Mouse (Mus musculus) erythroid progenitor cell, adult 5-6 weeks (primary cell): ENCODE data around the gene Rpl32. TPM values are rescaled to one million over a fixed set of nuclear protein-coding genes. Genes with fewer than 3 reads are reported as not detected.

ENCODE experiments used
- ATAC-seq: replicated peaks from 2 replicates; pipeline ENCODE4 v1.8.0; 2016; ENCODE audit warnings: moderate number of reproducible peaks, mild to moderate bottlenecking, moderate TSS enrichment, inconsistent platforms; ENCODE audit not compliant: poor library complexity, low FRiP score, severe bottlenecking
- total RNA-seq, 2 experiments: library from RNA; stranded (forward) in 1 of 2; stranded (reverse) in 1 of 2; fragments of 150-400 nt in 1 of 2; fragments of 186-747, 209-891 nt in 1 of 2; gene quantifications; 2 replicates each; pipeline versions ENCODE4 v1.2.3 to v1.2.4; 2015 to 2017; ENCODE audit warnings: low replicate concordance in 2 of 2

The Rpl32 gene
- total RNA-seq, 2 experiments from 2014 or later = 642 to 1,002 TPM

GRCm38 (mm10) chr6:115772604-115773003 lies 35.9 kb downstream of the Rpl32 start:
- ATAC-seq = no peak

GRCm38 (mm10) chr6:115772201-115772600 lies 36.3 kb downstream of the Rpl32 start:
- no peak for ATAC-seq

- no peak for ATAC-seq
Observed at GRCm38 (mm10) chr6:115770852-115771251, 37.7 kb downstream of the Rpl32 start.

DNA sequence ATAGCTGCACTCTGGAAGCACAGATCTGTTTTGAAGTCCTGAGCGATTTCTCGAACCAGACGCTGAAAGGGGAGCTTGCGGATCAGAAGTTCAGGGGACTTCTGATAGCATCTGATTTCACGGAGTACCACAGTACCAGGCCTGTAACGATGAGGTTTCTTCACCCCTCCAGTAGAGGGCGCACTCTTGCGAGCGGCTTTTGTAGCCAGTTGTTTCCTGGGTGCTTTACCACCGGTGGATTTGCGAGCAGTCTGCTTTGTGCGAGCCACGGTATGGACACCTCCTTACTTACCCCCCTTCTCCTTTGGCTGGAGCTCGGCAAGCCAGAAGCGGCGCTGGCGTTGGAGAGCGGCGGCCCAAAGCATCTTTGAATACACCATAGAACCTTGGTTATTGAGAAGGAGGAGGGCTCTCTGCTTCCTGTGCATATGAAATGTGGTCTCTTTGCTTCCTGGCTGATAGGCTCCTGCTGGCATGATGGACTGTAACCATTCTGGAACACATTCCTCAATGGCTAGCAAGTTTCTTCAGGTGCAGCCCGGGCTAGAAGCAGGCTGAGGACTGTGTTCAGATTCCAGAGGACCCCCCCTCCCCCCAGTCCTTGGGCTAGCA lies 38.4 kb downstream of the Rpl32 start:
- no peak for ATAC-seq

GRCm38 (mm10) chr6:115768207-115768606 lies 40.3 kb downstream of the Rpl32 start:
- ATAC-seq = no peak

DNA sequence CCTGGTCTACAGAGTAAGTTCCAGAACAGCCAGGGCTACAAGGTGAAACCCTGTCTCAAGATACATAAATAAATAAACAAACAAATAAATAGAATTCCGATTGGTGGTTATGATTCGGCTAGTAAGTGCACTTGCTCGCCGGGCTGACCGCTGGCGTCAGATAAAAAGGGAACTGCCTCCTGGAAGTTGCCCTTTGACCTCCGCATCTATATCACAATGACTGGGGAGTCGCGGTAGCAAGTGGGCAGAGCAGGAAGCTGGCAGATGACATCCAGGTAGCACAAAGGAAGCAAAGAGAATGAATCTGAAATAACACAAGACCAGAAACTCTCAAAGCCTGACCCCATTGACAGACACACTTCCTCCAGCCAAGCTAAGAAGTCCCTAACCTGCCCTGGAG lies 41.2 kb downstream of the Rpl32 start:
- no peak for ATAC-seq

DNA sequence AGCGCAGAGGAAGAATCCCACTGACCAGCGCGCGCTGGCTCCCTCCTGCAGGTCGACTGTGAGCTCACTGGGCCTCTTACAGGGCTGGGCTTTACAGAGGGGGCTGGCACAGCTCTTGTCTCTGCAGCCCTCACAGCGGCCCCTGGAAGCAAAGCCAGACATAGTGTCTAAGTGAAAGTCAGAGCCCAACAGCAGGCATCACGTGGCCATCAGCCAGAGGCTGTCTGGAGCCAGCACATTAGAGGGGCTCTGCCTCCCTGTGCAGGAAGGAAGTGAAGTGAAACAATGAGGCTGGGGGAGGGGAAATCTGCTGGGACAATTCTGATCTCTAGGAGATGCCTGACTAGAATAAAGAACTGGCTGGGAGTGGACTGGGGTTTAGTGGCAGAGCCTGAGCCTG lies 44.4 kb downstream of the Rpl32 start:
- no peak for ATAC-seq

- ATAC-seq = no peak
Observed at GRCm38 (mm10) chr6:115761995-115762756, 46.4 kb downstream of the Rpl32 start, which contains the start of gene Tmem40. Gene Tmem40 (minus strand): TSS chr6:115762410.

- no peak for ATAC-seq
Observed at GRCm38 (mm10) chr6:115760982-115761381, 47.6 kb downstream of the Rpl32 start.

DNA sequence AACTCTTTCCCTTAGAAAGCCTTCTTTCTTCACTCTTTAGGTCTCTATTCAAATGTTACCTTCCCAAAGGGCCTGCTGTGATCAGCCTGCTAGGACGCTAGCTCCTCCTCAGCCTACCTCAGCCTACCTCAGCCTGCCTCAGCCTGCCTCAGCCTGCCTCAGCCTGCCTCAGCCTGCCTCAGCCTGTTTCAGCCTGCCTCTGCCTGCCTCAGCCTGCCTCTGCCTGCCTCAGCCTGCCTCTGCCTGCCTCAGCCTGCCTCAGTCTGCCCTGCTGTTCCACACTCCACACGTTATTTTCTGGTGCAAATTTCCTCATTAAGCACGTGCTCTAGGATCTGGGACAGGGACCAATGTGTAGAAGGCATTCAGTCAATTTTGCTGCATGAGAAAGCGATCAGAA lies 48.4 kb downstream of the Rpl32 start:
- no peak for ATAC-seq

GRCm38 (mm10) chr6:115759461-115759860 lies 49.1 kb downstream of the Rpl32 start:
- ATAC-seq = no peak

DNA sequence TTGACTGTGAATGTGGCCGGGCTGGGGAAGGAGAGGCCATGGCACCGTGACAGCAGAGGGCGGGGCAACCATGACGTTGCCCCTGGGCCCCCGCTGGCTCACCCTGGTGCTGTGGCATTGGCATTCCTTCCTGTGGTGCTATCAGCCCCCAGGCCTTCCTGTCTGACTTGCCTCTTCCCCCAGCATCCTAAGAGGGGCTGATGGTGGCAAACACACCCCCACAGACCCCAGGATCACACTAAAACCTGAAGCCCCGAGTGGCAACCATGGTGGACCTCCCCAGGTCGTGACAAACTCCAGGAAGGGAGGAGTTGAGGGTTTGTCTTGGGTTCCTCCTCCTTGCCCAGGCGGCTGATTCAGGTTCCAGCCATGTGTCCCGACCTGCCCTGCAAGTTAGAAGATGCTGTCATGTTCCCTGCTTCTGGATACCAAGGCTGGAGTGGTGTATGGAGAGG lies 49.5 kb downstream of the Rpl32 start:
- ATAC-seq = peak; percentile 60

DNA sequence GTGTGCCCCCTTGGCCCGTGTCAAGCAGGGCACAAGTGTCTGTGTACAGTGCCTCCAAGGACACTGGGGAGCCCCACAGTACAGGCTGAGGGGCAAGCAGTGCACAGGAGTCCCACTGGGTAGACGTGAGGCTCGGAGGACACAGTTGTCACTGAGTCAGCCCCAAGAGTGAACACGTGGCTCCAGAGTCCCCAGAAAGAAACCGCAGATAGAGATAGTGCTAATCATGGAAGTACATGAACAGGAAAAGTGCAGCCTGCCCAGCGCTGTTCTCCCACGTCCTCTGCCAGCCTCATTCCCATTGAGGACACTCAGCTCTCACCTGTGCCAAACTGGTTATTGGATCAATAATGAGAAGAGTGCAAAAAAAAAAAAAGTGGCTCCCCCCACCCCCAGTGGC lies 53.0 kb downstream of the Rpl32 start:
- 0 out of 2 replicates have a peak, but pooled peaks have one; percentile 43 for ATAC-seq

Other genes starting within 250 kb of the Rpl32 start
- gene Mkrn2os, start 216.2 kb downstream of the Rpl32 start, total RNA-seq (2015; ENCODE audit: low replicate concordance) = not detected in 2 replicates
- not detected in 2 replicates for gene Mkrn2os, start 216.2 kb downstream of the Rpl32 start, total RNA-seq (2017; ENCODE audit: low replicate concordance)
- 1.7 and 2.9 TPM in 2 replicates for gene Mkrn2, start 206.8 kb downstream of the Rpl32 start, total RNA-seq (2015; ENCODE audit: low replicate concordance)
- gene Mkrn2, start 206.8 kb downstream of the Rpl32 start, total RNA-seq (2017; ENCODE audit: low replicate concordance) = 3.9 and 4.0 TPM in 2 replicates
- 84.0 and 100 TPM in 2 replicates for gene Raf1, start 132.1 kb downstream of the Rpl32 start, total RNA-seq (2015; ENCODE audit: low replicate concordance)
- 21.3 and 46.2 TPM in 2 replicates for gene Raf1, start 132.1 kb downstream of the Rpl32 start, total RNA-seq (2017; ENCODE audit: low replicate concordance)
- gene Tmem40, start 46.3 kb downstream of the Rpl32 start, total RNA-seq (2015; ENCODE audit: low replicate concordance) = 3.8 and 6.1 TPM in 2 replicates
- 4.4 and 4.9 TPM in 2 replicates for gene Tmem40, start 46.3 kb downstream of the Rpl32 start, total RNA-seq (2017; ENCODE audit: low replicate concordance)
- gene Cand2, start 34.2 kb downstream of the Rpl32 start, total RNA-seq (2015; ENCODE audit: low replicate concordance) = not detected in 2 replicates
- under 0.01 TPM in 1 of 2 replicates, not detected in the other for gene Cand2, start 34.2 kb downstream of the Rpl32 start, total RNA-seq (2017; ENCODE audit: low replicate concordance)
- gene Efcab12, start 29.7 kb upstream of the Rpl32 start, total RNA-seq (2015; ENCODE audit: low replicate concordance) = not detected in 2 replicates
- not detected in 2 replicates for gene Efcab12, start 29.7 kb upstream of the Rpl32 start, total RNA-seq (2017; ENCODE audit: low replicate concordance)
- gene Mbd4, start 44.6 kb upstream of the Rpl32 start, total RNA-seq (2015; ENCODE audit: low replicate concordance) = 7.5 and 9.7 TPM in 2 replicates
- 14.8 and 22.6 TPM in 2 replicates for gene Mbd4, start 44.6 kb upstream of the Rpl32 start, total RNA-seq (2017; ENCODE audit: low replicate concordance)
- gene Ift122, start 44.7 kb upstream of the Rpl32 start, total RNA-seq (2015; ENCODE audit: low replicate concordance) = not detected in 2 replicates
- 0.38 and 1.9 TPM in 2 replicates for gene Ift122, start 44.7 kb upstream of the Rpl32 start, total RNA-seq (2017; ENCODE audit: low replicate concordance)
- gene Rho, start 123.0 kb upstream of the Rpl32 start, total RNA-seq (2015; ENCODE audit: low replicate concordance) = not detected in 2 replicates
- not detected in 2 replicates for gene Rho, start 123.0 kb upstream of the Rpl32 start, total RNA-seq (2017; ENCODE audit: low replicate concordance)
- gene H1foo, start 136.2 kb upstream of the Rpl32 start, total RNA-seq (2015; ENCODE audit: low replicate concordance) = not detected in 2 replicates
- gene H1foo, start 136.2 kb upstream of the Rpl32 start, total RNA-seq (2017; ENCODE audit: low replicate concordance) = not detected in 2 replicates
- gene Plxnd1, start 186.3 kb upstream of the Rpl32 start, total RNA-seq (2015; ENCODE audit: low replicate concordance) = 9.6 and 22.3 TPM in 2 replicates
- gene Plxnd1, start 186.3 kb upstream of the Rpl32 start, total RNA-seq (2017; ENCODE audit: low replicate concordance) = 2.0 and 2.3 TPM in 2 replicates